Mouse (Mus musculus) kidney, postnatal 10 days (tissue): ENCODE data around the gene Olfr194.
"Not testable (repeated sequence)": the region's sequence is repeated elsewhere in the genome, so short reads cannot be mapped to it uniquely, and the experiment has no call there.

Source experiments
- DNase-seq: peaks from one replicate; pipeline ENCODE4 v3.0.0; 2021; ENCODE audit warnings: mixed read lengths

Gene Olfr194

DNA sequence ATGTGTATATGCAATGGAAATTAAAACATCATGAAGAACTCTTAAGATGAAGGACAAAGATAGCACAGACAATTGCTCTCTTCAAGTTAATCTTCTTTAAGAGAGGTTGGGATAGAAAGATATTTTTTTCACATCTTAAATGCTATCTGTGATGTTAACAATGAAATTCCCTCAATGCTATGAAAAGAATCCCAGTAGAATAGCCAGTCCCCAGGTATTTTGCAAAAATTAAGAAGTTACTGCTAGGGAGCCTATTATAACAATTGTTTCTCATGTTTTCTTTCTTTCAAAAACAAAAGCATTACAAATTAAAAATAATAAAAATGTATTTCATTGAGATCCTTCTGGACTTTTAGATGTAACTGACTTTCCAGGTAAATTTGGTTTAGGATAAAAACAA lies at the start of gene Olfr194:
Gene Olfr194, minus strand, starts transcription at position 101 of the 400 bp plus-strand sequence.
- no peak for DNase-seq

DNA sequence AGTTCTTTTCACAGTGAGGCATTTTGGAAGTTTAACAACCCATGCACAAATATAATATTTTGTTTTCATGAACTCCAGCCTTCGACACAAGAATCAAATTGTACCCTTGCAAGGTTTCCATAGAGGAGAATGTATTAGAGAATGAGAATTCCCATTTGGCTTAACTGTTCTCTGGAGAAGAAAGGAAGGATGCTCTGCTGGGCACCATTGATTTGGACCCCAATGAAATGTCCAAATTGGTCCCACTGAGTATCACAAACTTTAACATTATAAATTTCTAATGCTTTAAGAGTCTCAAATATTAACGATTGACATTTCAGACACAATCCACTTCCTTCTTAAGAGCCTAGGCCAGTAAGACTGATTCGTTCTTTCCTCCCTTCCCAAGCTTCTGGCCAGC lies 49.5 kb upstream of the Olfr194 start, which contains the start of gene Olfr196:
Gene Olfr196, minus strand, starts transcription at position 101 of the 400 bp plus-strand sequence.
- DNase-seq = no peak

DNA sequence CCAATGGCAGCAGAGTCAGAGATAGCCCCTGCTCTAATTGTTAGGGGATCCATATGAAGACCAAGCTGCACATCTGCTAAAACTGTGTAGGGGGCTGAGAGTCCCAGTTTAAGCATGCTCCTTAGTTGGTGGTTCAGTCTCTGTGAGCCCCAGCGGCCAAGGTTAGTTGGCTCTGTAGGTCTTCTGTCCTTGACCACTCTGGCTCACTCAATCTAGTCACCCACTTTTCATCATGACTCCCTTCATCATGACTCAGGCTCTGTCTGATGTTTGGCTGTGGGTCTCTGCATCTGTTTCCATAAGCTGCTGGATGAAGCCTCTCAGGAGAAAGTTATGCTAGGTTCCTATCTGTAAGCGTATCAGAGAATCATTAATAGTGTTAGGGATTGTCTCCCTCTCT lies 31.1 kb upstream of the Olfr194 start:
- DNase-seq = no peak

- no peak for DNase-seq
Measured at GRCm38 (mm10) chr16:59146746-59147145, 25.9 kb upstream of the Olfr194 start, which contains the start of gene Olfr195. Gene Olfr195 (plus strand): TSS chr16:59147046.

GRCm38 (mm10) chr16:59141105-59141504 lies 20.2 kb upstream of the Olfr194 start:
- no peak for DNase-seq

GRCm38 (mm10) chr16:59130740-59131139 lies 9.9 kb upstream of the Olfr194 start:
- DNase-seq = no peak

GRCm38 (mm10) chr16:59111781-59112180 lies 9.1 kb downstream of the Olfr194 start, which contains the start of gene Olfr193:
Gene Olfr193 (minus strand): TSS chr16:59111881.
- no peak for DNase-seq

DNA sequence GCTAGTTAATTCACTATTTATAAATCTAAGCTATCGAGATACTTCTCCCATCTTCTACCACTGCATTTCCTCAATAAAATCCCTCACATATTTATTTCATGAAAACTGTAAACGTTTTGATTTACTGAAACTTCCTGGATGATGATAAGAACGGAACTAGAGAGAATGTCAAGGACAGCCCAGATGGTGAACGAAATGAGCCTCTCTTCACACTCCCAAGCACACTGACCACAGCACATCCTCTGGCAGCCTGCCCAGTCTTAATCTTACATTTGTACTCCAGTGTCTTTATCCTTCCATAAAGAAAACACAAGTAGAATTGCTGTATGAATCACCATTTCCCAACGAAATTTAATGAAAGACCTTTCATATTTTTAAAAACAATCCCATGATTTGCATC lies 12.3 kb downstream of the Olfr194 start:
- DNase-seq = not testable (repeated sequence)

- no peak for DNase-seq
Measured at GRCm38 (mm10) chr16:59105312-59105711, 15.6 kb downstream of the Olfr194 start.

- DNase-seq = not testable (repeated sequence)
Measured at GRCm38 (mm10) chr16:59089722-59090121, 31.1 kb downstream of the Olfr194 start, which contains the start of gene Olfr191. Gene Olfr191 (minus strand): TSS chr16:59089822.

- DNase-seq = not testable (repeated sequence)
Measured at GRCm38 (mm10) chr16:59081113-59081512, 39.8 kb downstream of the Olfr194 start.

DNA sequence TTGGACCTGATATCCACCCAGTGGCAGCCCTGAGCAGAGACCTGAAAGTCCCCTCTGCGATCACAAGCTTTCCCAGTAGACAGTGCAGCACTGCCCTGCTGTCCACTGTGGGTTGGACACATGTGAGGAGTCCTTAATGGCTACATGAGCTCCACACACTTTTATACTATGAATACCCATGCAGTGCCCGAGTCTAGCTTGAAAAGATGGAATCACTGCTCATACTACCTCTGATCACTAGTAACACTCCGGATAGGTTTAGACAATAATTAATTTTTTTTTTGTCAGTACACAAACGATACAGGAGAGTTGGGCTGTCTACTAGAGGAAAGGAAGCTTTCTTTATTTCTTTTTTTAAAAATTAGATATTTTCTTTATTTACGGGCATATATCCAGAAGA lies 43.0 kb downstream of the Olfr194 start, which contains the start of gene Olfr190:
Gene Olfr190, minus strand, starts transcription at position 101 of the 400 bp plus-strand sequence.
- DNase-seq = no peak

- DNase-seq = no peak
Measured at GRCm38 (mm10) chr16:59073520-59073919, 47.3 kb downstream of the Olfr194 start.

- DNase-seq = no peak
Measured at GRCm38 (mm10) chr16:59071755-59072154, 49.1 kb downstream of the Olfr194 start.
